Mouse (Mus musculus) MEL (cell line): ENCODE measurements around the gene Ppfibp2. TPM values are rescaled to one million over a fixed set of nuclear protein-coding genes. Genes with fewer than 3 reads are reported as not detected.

Source experiments
- DNase-seq: peaks from one replicate; pipeline ENCODE4 v3.0.0; 2011; ENCODE audit warnings: low read depth, low spot score
- H3K27ac ChIP-seq: 2 replicates; pipeline ENCODE4 v1.5.1; 2012; ENCODE audit warnings: low read depth, mild to moderate bottlenecking, control low read depth, low read length, moderate library complexity; ENCODE audit not compliant: control insufficient read depth
- H3K27me3 ChIP-seq, 2 experiments: fragments of 150-350 bp in 1 of 2; sonication (generic) in 1 of 2; 2 replicates each; pipeline ENCODE4 v1.6.1; 2012; ENCODE audit warnings: low read length in 2 of 2, mild to moderate bottlenecking in 2 of 2, improper control_type of control experiment in 1 of 2, moderate library complexity in 1 of 2; ENCODE audit not compliant: insufficient read depth in 2 of 2, control insufficient read depth in 1 of 2
- H3K36me3 ChIP-seq, 2 experiments: 2 replicates each; pipeline ENCODE4 v1.6.1; 2012 to 2014; ENCODE audit warnings: low read length in 2 of 2, improper control_type of control experiment in 1 of 2, inconsistent platforms in 1 of 2, mild to moderate bottlenecking in 1 of 2; ENCODE audit not compliant: insufficient read depth in 2 of 2, control insufficient read depth in 1 of 2
- H3K4me1 ChIP-seq, 2 experiments: fragments of 150-350 bp in 1 of 2; sonication (generic) in 1 of 2; 2 replicates each; pipeline ENCODE4 v1.6.1; 2012; ENCODE audit warnings: low read length in 2 of 2, improper control_type of control experiment in 1 of 2, mild to moderate bottlenecking in 1 of 2; ENCODE audit not compliant: insufficient read depth in 2 of 2, control insufficient read depth in 1 of 2
- H3K4me3 ChIP-seq, 2 experiments: fragments of 150-350 bp in 1 of 2; sonication (generic) in 1 of 2; 2 replicates each; pipeline ENCODE4 v1.5.1; 2012; ENCODE audit warnings: low read depth in 2 of 2, low read length in 2 of 2, mild to moderate bottlenecking in 2 of 2, moderate library complexity in 2 of 2, control low read depth in 1 of 2, improper control_type of control experiment in 1 of 2; ENCODE audit not compliant: control insufficient read depth in 1 of 2, insufficient read depth in 1 of 2
- H3K79me2 ChIP-seq: 2 replicates; pipeline ENCODE4 v1.6.1; 2012; ENCODE audit warnings: mild to moderate bottlenecking, low read length, moderate library complexity; ENCODE audit not compliant: control insufficient read depth, poor library complexity, insufficient read depth
- H3K9ac ChIP-seq: 2 replicates; pipeline ENCODE4 v1.6.1; 2012; ENCODE audit warnings: low read depth, mild to moderate bottlenecking, control low read depth, low read length, moderate library complexity; ENCODE audit not compliant: control insufficient read depth, poor library complexity, severe bottlenecking
- H3K9me3 ChIP-seq: fragments of 150-350 bp; sonication (generic); replicated peaks from 2 replicates; pipeline ENCODE4 v1.6.1; 2012; ENCODE audit warnings: mild to moderate bottlenecking, low read length, improper control_type of control experiment, moderate library complexity; ENCODE audit not compliant: insufficient read depth
- CHD1 ChIP-seq: IDR thresholded peaks from 2 replicates; pipeline ENCODE4 v1.6.1; 2012; ENCODE audit warnings: low read depth, mild to moderate bottlenecking, inconsistent platforms, low read length, improper control_type of control experiment
- CHD2 ChIP-seq: IDR thresholded peaks from 2 replicates; pipeline ENCODE4 v1.6.1; 2011; ENCODE audit warnings: low read length, improper control_type of control experiment
- CTCF ChIP-seq, 3 experiments: IDR thresholded peaks in 2 of 3; conservative IDR thresholded peaks in 1 of 3; 2 replicates each; pipeline ENCODE4 v1.5.1; 2011 to 2012; ENCODE audit warnings: low read length in 3 of 3, low read depth in 2 of 3, mild to moderate bottlenecking in 2 of 3, improper control_type of control experiment in 1 of 3, inconsistent platforms in 1 of 3, mixed read lengths in 1 of 3, moderate library complexity in 1 of 3; ENCODE audit not compliant: control insufficient read depth in 1 of 3, insufficient read depth in 1 of 3, poor library complexity in 1 of 3, severe bottlenecking in 1 of 3
- E2F4 ChIP-seq: IDR thresholded peaks from 2 replicates; pipeline ENCODE4 v1.6.1; 2011; ENCODE audit warnings: low read depth, low read length, improper control_type of control experiment, borderline replicate concordance
- ELF1 ChIP-seq: IDR thresholded peaks from 2 replicates; pipeline ENCODE4 v1.6.1; 2014; ENCODE audit warnings: low read depth, mild to moderate bottlenecking, inconsistent platforms, low read length, improper control_type of control experiment, moderate library complexity
- ETS1 ChIP-seq: IDR thresholded peaks from 2 replicates; pipeline ENCODE4 v1.6.1; 2012; ENCODE audit warnings: low read depth, mild to moderate bottlenecking, inconsistent platforms, low read length, improper control_type of control experiment, moderate library complexity
- GATA1 ChIP-seq: IDR thresholded peaks from 2 replicates; pipeline ENCODE4 v1.6.1; 2011; ENCODE audit warnings: low read depth, low read length, improper control_type of control experiment
- HCFC1 ChIP-seq: IDR thresholded peaks from 2 replicates; pipeline ENCODE4 v1.6.1; 2012; ENCODE audit warnings: low read depth, mild to moderate bottlenecking, inconsistent platforms, low read length, improper control_type of control experiment, moderate library complexity
- JUND ChIP-seq: IDR thresholded peaks from 2 replicates; pipeline ENCODE4 v1.6.1; 2011; ENCODE audit warnings: low read depth, mild to moderate bottlenecking, improper control_type of control experiment, low read length
- KAT2A ChIP-seq: conservative IDR thresholded peaks from 2 replicates; pipeline ENCODE4 v1.6.1; 2012; ENCODE audit warnings: low read depth, low read length, improper control_type of control experiment, inconsistent platforms
- MAFK ChIP-seq: IDR thresholded peaks from 2 replicates; pipeline ENCODE4 v1.6.1; 2011; ENCODE audit warnings: low read depth, mild to moderate bottlenecking, low read length, improper control_type of control experiment, borderline replicate concordance
- MEF2A ChIP-seq: IDR thresholded peaks from 2 replicates; pipeline ENCODE4 v1.6.1; 2014; ENCODE audit warnings: low read depth, mild to moderate bottlenecking, inconsistent platforms, low read length, improper control_type of control experiment; ENCODE audit not compliant: poor library complexity, insufficient replicate concordance, severe bottlenecking; ENCODE audit errors: extremely low read depth
- MXI1 ChIP-seq: IDR thresholded peaks from 2 replicates; pipeline ENCODE4 v1.6.1; 2011; ENCODE audit warnings: mild to moderate bottlenecking, low read depth, low read length, improper control_type of control experiment
- MYC ChIP-seq: IDR thresholded peaks from 2 replicates; pipeline ENCODE4 v1.6.1; 2011; ENCODE audit warnings: low read depth, mild to moderate bottlenecking, low read length, improper control_type of control experiment, moderate library complexity
- POLR2A ChIP-seq, 2 experiments: IDR thresholded peaks; 2 replicates each; pipeline ENCODE4 v1.6.1; 2011 to 2012; ENCODE audit warnings: low read length in 2 of 2, mild to moderate bottlenecking in 2 of 2, control low read depth in 1 of 2, improper control_type of control experiment in 1 of 2, low read depth in 1 of 2, moderate library complexity in 1 of 2; ENCODE audit not compliant: control insufficient read depth in 1 of 2, insufficient read depth in 1 of 2, poor library complexity in 1 of 2
- RAD21 ChIP-seq: IDR thresholded peaks from 2 replicates; pipeline ENCODE4 v1.6.1; 2011; ENCODE audit warnings: mild to moderate bottlenecking, low read depth, low read length, improper control_type of control experiment
- RCOR1 ChIP-seq: IDR thresholded peaks from 2 replicates; pipeline ENCODE4 v1.6.1; 2012; ENCODE audit warnings: low read depth, mild to moderate bottlenecking, inconsistent platforms, low read length, improper control_type of control experiment
- SIN3A ChIP-seq: IDR thresholded peaks from 2 replicates; pipeline ENCODE4 v1.6.1; 2012; ENCODE audit warnings: low read length, improper control_type of control experiment, inconsistent platforms
- SMC3 ChIP-seq: IDR thresholded peaks from 2 replicates; pipeline ENCODE4 v1.6.1; 2011; ENCODE audit warnings: low read depth, low read length, improper control_type of control experiment
- TAL1 ChIP-seq: IDR thresholded peaks from 2 replicates; pipeline ENCODE4 v1.6.1; 2012; ENCODE audit warnings: mild to moderate bottlenecking, inconsistent platforms, low read length, moderate library complexity, mixed read lengths
- USF1 ChIP-seq: IDR thresholded peaks from 2 replicates; pipeline ENCODE4 v1.6.1; 2014; ENCODE audit warnings: low read depth, mild to moderate bottlenecking, inconsistent platforms, low read length, improper control_type of control experiment, moderate library complexity
- ZC3H11A ChIP-seq: IDR thresholded peaks from 2 replicates; pipeline ENCODE4 v1.6.1; 2012; ENCODE audit warnings: low read depth, mild to moderate bottlenecking, inconsistent platforms, low read length, improper control_type of control experiment
- ZNF384 ChIP-seq: IDR thresholded peaks from 2 replicates; pipeline ENCODE4 v1.6.1; 2012; ENCODE audit warnings: low read depth, mild to moderate bottlenecking, inconsistent platforms, low read length, improper control_type of control experiment
- polyA plus RNA-seq, 2 experiments: library from polyadenylated mRNA; stranded (reverse) in 1 of 2; unstranded in 1 of 2; fragments of >175 nt in 1 of 2; fragments of >200 nt in 1 of 2; gene quantifications; 2 replicates each; pipeline versions ENCODE4 v1.2.1 to v1.2.4; 2012; ENCODE audit warnings: low replicate concordance in 2 of 2, low read depth in 1 of 2; ENCODE audit not compliant: insufficient read length in 2 of 2, insufficient read depth in 1 of 2, missing spikeins in 1 of 2
- total RNA-seq: library from RNA; depleted of rRNA; stranded (reverse); fragments of 300-350 nt; gene quantifications from 2 replicates; pipeline ENCODE4 v1.2.3, GENCODE M21; 2012

Gene Ppfibp2
- total and polyA plus RNA-seq, 3 experiments: not detected

DNA sequence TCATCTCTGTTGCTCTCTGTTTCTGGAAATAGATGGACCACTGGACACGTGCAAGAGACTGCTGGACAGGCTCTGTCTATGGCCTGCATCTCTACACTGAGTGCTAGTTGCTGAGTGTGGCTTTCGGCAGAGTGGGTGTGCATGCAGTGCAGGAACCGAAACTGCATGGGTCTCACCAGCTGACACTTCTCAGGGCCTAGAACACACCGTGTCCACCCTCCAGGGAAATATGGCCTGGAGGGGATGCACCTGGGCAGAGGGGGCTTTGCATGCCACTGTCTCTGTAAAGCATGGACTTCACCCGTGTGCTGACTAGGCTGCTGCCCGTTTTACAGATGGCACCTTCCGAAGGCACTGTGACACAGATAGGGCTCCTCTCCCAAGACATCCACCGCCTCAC, 151.0 kb downstream of the Ppfibp2 start:
- Histone ChIP-seq H3K27me3 (no peaks in the 10 kb centered on the region), H3K79me2 (no peaks in the 10 kb centered on the region), H3K9me3 (no peaks in the 10 kb centered on the region), H3K4me3 (no peak overlapping the region), H3K27ac (no peak overlapping the region), H3K36me3 (no peaks in the 10 kb centered on the region), H3K9ac (no peak overlapping the region), H3K4me1 (no peaks in the 10 kb centered on the region)
- no peak for DNase-seq
- no peak for TF ChIP-seq CTCF (IDR thresholded peaks at IDR 0.05 in 2 of 3, conservative IDR thresholded peaks at IDR 0.05 in 1 of 3; ENCODE audit: control insufficient read depth in 1 of 3, insufficient read depth in 1 of 3, low read depth in 2 of 3, low read length in 3 of 3, poor library complexity in 1 of 3, severe bottlenecking in 1 of 3)
- TF ChIP-seq SMC3: no peak
- TF ChIP-seq ETS1: no peak
- TF ChIP-seq MXI1: no peak
- no peak for TF ChIP-seq GATA1
- TF ChIP-seq MYC: no peak
- no peak for TF ChIP-seq KAT2A
- no peak for TF ChIP-seq ELF1
- no peak for TF ChIP-seq CHD2
- no peak for TF ChIP-seq TAL1
- TF ChIP-seq RAD21: no peak
- no peak for TF ChIP-seq RCOR1
- no peak for TF ChIP-seq ZC3H11A
- TF ChIP-seq USF1: no peak
- no peak for TF ChIP-seq ZNF384
- TF ChIP-seq MAFK: no peak
- TF ChIP-seq HCFC1: no peak
- no peak for TF ChIP-seq MEF2A

DNA sequence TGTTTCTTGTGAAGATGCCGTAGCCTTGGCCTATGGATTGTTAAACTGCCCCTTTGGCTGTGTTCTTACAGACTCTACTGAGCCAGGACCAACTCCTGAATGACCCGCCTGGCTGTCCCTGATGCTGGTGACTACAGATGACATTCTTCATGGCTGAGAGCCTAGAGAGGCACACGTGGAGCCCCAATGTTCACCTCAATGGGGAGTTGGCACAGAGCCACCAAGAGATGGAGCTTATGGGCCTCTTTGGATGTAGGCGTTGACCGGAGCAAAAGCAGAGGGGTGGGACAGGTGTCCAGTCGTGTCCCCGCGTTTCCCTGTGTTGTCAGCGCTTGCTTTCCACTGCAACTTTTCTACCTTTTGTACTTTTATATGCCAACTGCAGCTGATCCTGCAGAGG, 152.5 kb downstream of the Ppfibp2 start:
- no peaks in the 10 kb centered on the region for H3K79me2 ChIP-seq
- H3K9ac ChIP-seq: no peak overlapping the region
- H3K36me3 ChIP-seq: no peaks in the 10 kb centered on the region
- no peak for DNase-seq
- no peak overlapping the region for H3K27ac ChIP-seq
- no peaks in the 10 kb centered on the region for H3K27me3 ChIP-seq
- H3K4me3 ChIP-seq: no peak overlapping the region
- TF ChIP-seq SIN3A (no peak), ELF1 (no peak), ZNF384 (no peak), ETS1 (no peak), RCOR1 (no peak), MYC (no peak), CHD1 (no peak), KAT2A (no peak), ZC3H11A (no peak), POLR2A (IDR thresholded peaks at IDR 0.05; ENCODE audit: control insufficient read depth in 1 of 2, insufficient read depth in 1 of 2, low read depth in 1 of 2, low read length in 2 of 2, poor library complexity in 1 of 2) (no peak), USF1 (no peak), JUND (no peak), E2F4 (no peak)
- H3K4me1 ChIP-seq: no peaks in the 10 kb centered on the region
- H3K9me3 ChIP-seq: no peaks in the 10 kb centered on the region
